Mouse (Mus musculus) megakaryocyte, embryonic 14.5 days (primary cell): ENCODE data around the gene Stk16. TPM values are rescaled to one million over a fixed set of nuclear protein-coding genes. Genes with fewer than 3 reads are reported as not detected.
"Not testable (repeated sequence)": the region's sequence is repeated elsewhere in the genome, so short reads cannot be mapped to it uniquely, and the experiment has no call there.

Experiments
- H3K27me3 ChIP-seq: replicated peaks from 2 replicates; pipeline ENCODE3; 2012; ENCODE audit warnings: inconsistent platforms
- H3K36me3 ChIP-seq: replicated peaks from 2 replicates; pipeline ENCODE3; 2012; ENCODE audit warnings: low read length, inconsistent platforms, mixed read lengths
- H3K4me1 ChIP-seq: 2 replicates; pipeline ENCODE4 v1.6.1; 2012; ENCODE audit warnings: inconsistent platforms
- H3K4me3 ChIP-seq: replicated peaks from 2 replicates; pipeline ENCODE3; 2012; ENCODE audit warnings: moderate library complexity, mild to moderate bottlenecking, inconsistent platforms
- H3K9me3 ChIP-seq: 2 replicates; pipeline ENCODE4 v1.6.1; 2012; ENCODE audit warnings: inconsistent platforms
- FLI1 ChIP-seq: IDR thresholded peaks from 2 replicates; pipeline ENCODE4 v1.6.1; 2012; ENCODE audit warnings: low read length, inconsistent platforms, mixed read lengths
- GATA1 ChIP-seq: IDR thresholded peaks from 3 replicates; pipeline ENCODE4 v1.6.1; 2012; ENCODE audit warnings: mixed read lengths, low read length, inconsistent platforms, borderline replicate concordance
- polyA plus RNA-seq: library from polyadenylated mRNA; stranded (reverse); fragments of >175 nt; gene quantifications from 2 replicates; pipeline ENCODE4 v1.2.3, GENCODE M21; 2012; ENCODE audit warnings: low replicate concordance; ENCODE audit not compliant: insufficient read depth

The Stk16 gene
- polyA plus RNA-seq, 1 experiment, result 195 TPM

- Histone ChIP-seq H3K27me3 (no peaks in the 10 kb centered on the region), H3K9me3 (no peaks in the 10 kb centered on the region), H3K36me3 (peaks cover 17% of the 10 kb centered on the region), H3K4me3 (peak overlapping the region; percentile 3), H3K4me1 (peaks cover 83% of the 10 kb centered on the region)
- no peak for TF ChIP-seq FLI1
- TF ChIP-seq GATA1, result no peak
These were observed 10.9 kb downstream of the Stk16 start for GRCm38 (mm10) chr1:75221538-75221937.

- H3K27me3 ChIP-seq, result no peaks in the 10 kb centered on the region
- no peak for TF ChIP-seq FLI1
- no peak for TF ChIP-seq GATA1
- H3K4me3 ChIP-seq, result no peak overlapping the region
- H3K36me3 ChIP-seq, result peaks cover 3% of the 10 kb centered on the region
- H3K4me1 ChIP-seq, result peaks cover 87% of the 10 kb centered on the region
- H3K9me3 ChIP-seq, result no peaks in the 10 kb centered on the region
These were observed 12.3 kb downstream of the Stk16 start for GRCm38 (mm10) chr1:75222926-75223325.

GRCm38 (mm10) chr1:75223532-75223931 lies 12.9 kb downstream of the Stk16 start:
- no peaks in the 10 kb centered on the region for H3K36me3 ChIP-seq
- H3K4me3 ChIP-seq, result peak overlapping the region; percentile 67
- no peaks in the 10 kb centered on the region for H3K9me3 ChIP-seq
- no peaks in the 10 kb centered on the region for H3K27me3 ChIP-seq
- TF ChIP-seq FLI1 (no peak), GATA1 (no peak)
- peaks cover 93% of the 10 kb centered on the region for H3K4me1 ChIP-seq

GRCm38 (mm10) chr1:75225473-75225872 lies 14.8 kb downstream of the Stk16 start:
- no peaks in the 10 kb centered on the region for H3K9me3 ChIP-seq
- no peaks in the 10 kb centered on the region for H3K36me3 ChIP-seq
- no peak overlapping the region for H3K4me3 ChIP-seq
- no peaks in the 10 kb centered on the region for H3K27me3 ChIP-seq
- peaks cover 100% of the 10 kb centered on the region for H3K4me1 ChIP-seq
- TF ChIP-seq FLI1 (no peak), GATA1 (no peak)

- Histone ChIP-seq H3K36me3 (no peaks in the 10 kb centered on the region), H3K27me3 (no peaks in the 10 kb centered on the region), H3K4me3 (no peak overlapping the region), H3K9me3 (no peaks in the 10 kb centered on the region), H3K4me1 (peaks cover 100% of the 10 kb centered on the region)
- TF ChIP-seq FLI1 (no peak), GATA1 (no peak)
These were observed 15.5 kb downstream of the Stk16 start for GRCm38 (mm10) chr1:75226138-75226537.

GRCm38 (mm10) chr1:75227653-75228052 lies 17.0 kb downstream of the Stk16 start:
- no peak overlapping the region for H3K4me3 ChIP-seq
- no peaks in the 10 kb centered on the region for H3K36me3 ChIP-seq
- H3K4me1 ChIP-seq, result peaks cover 98% of the 10 kb centered on the region
- no peaks in the 10 kb centered on the region for H3K27me3 ChIP-seq
- TF ChIP-seq GATA1 (no peak), FLI1 (no peak)
- no peaks in the 10 kb centered on the region for H3K9me3 ChIP-seq

- H3K4me1 ChIP-seq, result peaks cover 98% of the 10 kb centered on the region
These were observed 18.5 kb downstream of the Stk16 start for GRCm38 (mm10) chr1:75229158-75229557.

GRCm38 (mm10) chr1:75230335-75230994 lies 19.8 kb downstream of the Stk16 start:
- Histone ChIP-seq H3K4me1 (peaks cover 98% of the 10 kb centered on the region), H3K4me3 (peak overlapping the region; percentile 54), H3K27me3 (no peaks in the 10 kb centered on the region), H3K36me3 (peaks cover 2% of the 10 kb centered on the region), H3K9me3 (no peaks in the 10 kb centered on the region)
- TF ChIP-seq FLI1 (no peak), GATA1 (no peak)

More at GRCm38 (mm10) chr1:75229158-75229557, 18.5 kb downstream of the Stk16 start:
- TF ChIP-seq GATA1 (peak; percentile 48; the same call in 1 of the 3 replicates), FLI1 (no peak)
- H3K36me3 ChIP-seq, result peaks cover 2% of the 10 kb centered on the region
- H3K4me3 ChIP-seq, result peak overlapping the region; percentile 86
- no peaks in the 10 kb centered on the region for H3K9me3 ChIP-seq
- no peaks in the 10 kb centered on the region for H3K27me3 ChIP-seq

- Histone ChIP-seq H3K4me3 (peak overlapping the region; percentile 26), H3K27me3 (no peaks in the 10 kb centered on the region), H3K9me3 (no peaks in the 10 kb centered on the region), H3K4me1 (peaks cover 97% of the 10 kb centered on the region), H3K36me3 (peaks cover 2% of the 10 kb centered on the region)
- TF ChIP-seq FLI1 (no peak), GATA1 (no peak)
These were observed 20.6 kb downstream of the Stk16 start for GRCm38 (mm10) chr1:75231224-75231623.

- Histone ChIP-seq H3K36me3 (peaks cover 2% of the 10 kb centered on the region), H3K9me3 (no peaks in the 10 kb centered on the region), H3K27me3 (no peaks in the 10 kb centered on the region), H3K4me3 (peak within 1 kb of the TSS; percentile 56), H3K4me1 (peaks cover 96% of the 10 kb centered on the region)
- no peak for TF ChIP-seq FLI1
- no peak for TF ChIP-seq GATA1
These were observed 21.1 kb downstream of the Stk16 start, which contains the start of gene A630095N17Rik for GRCm38 (mm10) chr1:75231664-75232152. Gene A630095N17Rik (minus strand): TSS chr1:75232102.

GRCm38 (mm10) chr1:75232489-75232888 lies 21.9 kb downstream of the Stk16 start:
- H3K27me3 ChIP-seq, H3K9me3 ChIP-seq, H3K36me3 ChIP-seq, H3K4me3 ChIP-seq: not testable (repeated sequence)
- H3K4me1 ChIP-seq, result peaks cover 96% of the 10 kb centered on the region
